Mouse (Mus musculus) kidney, embryonic 16.5 days (tissue): ENCODE measurements around the gene Rb1. TPM values are rescaled to one million over a fixed set of nuclear protein-coding genes. Genes with fewer than 3 reads are reported as not detected.

Experiments used
- ATAC-seq: fragments of 200-750 bp; cut with Nextera tagmentation; 2 replicates; pipeline ENCODE4 v1.8.0; 2017; ENCODE audit warnings: moderate TSS enrichment; ENCODE audit not compliant: low FRiP score, low TSS enrichment
- H3K27ac ChIP-seq: fragments of 300-500 bp; sonication (generic); 2 replicates; pipeline ENCODE4 v1.5.1; 2014; ENCODE audit warnings: low read length
- H3K27me3 ChIP-seq: fragments of 300-500 bp; sonication (generic); 2 replicates; pipeline ENCODE4 v1.6.1; 2014; ENCODE audit warnings: low read length, control low read depth, mixed read lengths; ENCODE audit not compliant: insufficient read depth
- H3K36me3 ChIP-seq: fragments of 300-500 bp; sonication (generic); 2 replicates; pipeline ENCODE4 v1.6.1; 2014; ENCODE audit warnings: low read length, control low read depth, mixed read lengths; ENCODE audit not compliant: insufficient read depth
- H3K4me1 ChIP-seq: fragments of 300-500 bp; sonication (generic); 2 replicates; pipeline ENCODE4 v1.6.1; 2014; ENCODE audit warnings: low read length, control low read depth, mixed read lengths; ENCODE audit not compliant: insufficient read depth
- H3K4me2 ChIP-seq: fragments of 300-500 bp; sonication (generic); replicated peaks from 2 replicates; pipeline ENCODE4 v1.6.1; 2014; ENCODE audit warnings: low read depth, low read length
- H3K4me3 ChIP-seq: fragments of 300-500 bp; sonication (generic); 2 replicates; pipeline ENCODE4 v1.5.1; 2014; ENCODE audit warnings: mild to moderate bottlenecking, low read length
- H3K9ac ChIP-seq: fragments of 300-500 bp; sonication (generic); replicated peaks from 2 replicates; pipeline ENCODE4 v1.6.1; 2014; ENCODE audit warnings: low read length
- H3K9me3 ChIP-seq: fragments of 300-500 bp; sonication (generic); 2 replicates; pipeline ENCODE4 v1.6.1; 2016; ENCODE audit warnings: low read length, control low read depth
- WGBS: fragments of 180-500 bp; shearing (Covaris S2); extraction: QIAGEN DNeasy Blood & Tissue Kit; methylation state at CpG from one replicate; pipeline ENCODE4 v1.1.7; 2014; 5-methylcytosine and 5-hydroxymethylcytosine counted together
- polyA plus RNA-seq: library from polyadenylated mRNA; unstranded; fragments of >200 nt; fragmentation: Nextera tagmentation; extraction: Ambion mirVana; gene quantifications from 2 replicates; pipeline ENCODE4 v1.2.1, GENCODE M21; 2015

Rb1 gene
- 25.4 and 28.1 TPM in 2 replicates for polyA plus RNA-seq

- H3K27ac ChIP-seq = peak within 1 kb of the TSS; percentile 88
- under 1% methylated on average over 92 of the region's 135 CpGs for WGBS
- H3K4me3 ChIP-seq = peak within 1 kb of the TSS; percentile 93
- peak within 1 kb of the TSS; percentile 83 for H3K4me2 ChIP-seq
- ATAC-seq = peak; percentile 96
- peak within 1 kb of the TSS; percentile 91 for H3K9ac ChIP-seq
- peaks cover 23% of the 10 kb centered on the region for H3K4me1 ChIP-seq
- H3K27me3 ChIP-seq = no peaks in the 10 kb centered on the region
- no peaks in the 10 kb centered on the region for H3K36me3 ChIP-seq
- no peaks in the 10 kb centered on the region for H3K9me3 ChIP-seq
These were observed at the start of gene Rb1 for GRCm38 (mm10) chr14:73325456-73326381. Gene Rb1, minus strand, starts transcription at chr14:73325822.

- Histone ChIP-seq H3K36me3 (peaks cover 8% of the 10 kb centered on the region; the same call in 1 of the 2 replicates), H3K9ac (peak overlapping the region; percentile 45), H3K9me3 (no peaks in the 10 kb centered on the region), H3K4me3 (no peak overlapping the region), H3K4me2 (peak overlapping the region; percentile 34), H3K27ac (peak overlapping the region; percentile 65), H3K4me1 (peaks cover 50% of the 10 kb centered on the region), H3K27me3 (no peaks in the 10 kb centered on the region)
- ATAC-seq = peak; percentile 53; the same call in 1 of the 2 replicates
- 21% methylated on average over 11 of the region's 11 CpGs for WGBS
These were observed 48.8 kb upstream of the Rb1 start for GRCm38 (mm10) chr14:73374315-73374890.

- peaks cover 4% of the 10 kb centered on the region; the same call in 1 of the 2 replicates for H3K36me3 ChIP-seq
- H3K9ac ChIP-seq = no peak overlapping the region
These were observed 48.0 kb upstream of the Rb1 start for GRCm38 (mm10) chr14:73373606-73374005.

DNA sequence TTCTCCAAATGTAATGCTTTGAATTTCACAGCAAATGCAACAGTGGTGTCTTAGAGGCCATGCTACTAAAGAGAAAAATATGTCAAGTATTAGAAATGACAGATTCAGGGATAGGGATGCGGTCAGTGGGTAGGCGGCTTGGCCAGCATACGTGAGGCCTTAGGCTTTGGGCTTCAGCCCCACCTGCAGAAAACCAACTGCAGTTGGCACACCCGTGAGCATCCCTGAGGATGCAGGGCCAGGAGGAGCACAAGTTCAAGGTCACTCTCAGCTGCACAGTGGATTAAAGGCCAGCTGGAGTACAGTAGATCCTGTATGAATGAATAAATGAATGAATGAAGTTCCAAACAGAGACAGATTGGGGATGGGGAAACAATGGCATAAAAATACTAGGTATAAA is 47.4 kb upstream of the Rb1 start:
- Histone ChIP-seq H3K9me3 (no peaks in the 10 kb centered on the region), H3K9ac (no peak overlapping the region), H3K4me2 (no peak overlapping the region), H3K4me3 (no peak overlapping the region), H3K27me3 (no peaks in the 10 kb centered on the region), H3K4me1 (peaks cover 50% of the 10 kb centered on the region), H3K27ac (no peak overlapping the region), H3K36me3 (peaks cover 7% of the 10 kb centered on the region)
- 86% methylated on average over 4 of the region's 4 CpGs for WGBS
- ATAC-seq = no peak

More at GRCm38 (mm10) chr14:73373606-73374005, 48.0 kb upstream of the Rb1 start:
- Histone ChIP-seq H3K27me3 (no peaks in the 10 kb centered on the region), H3K4me3 (no peak overlapping the region), H3K27ac (peak overlapping the region; percentile 39; the same call in 1 of the 2 replicates), H3K4me2 (no peak overlapping the region), H3K4me1 (peaks cover 50% of the 10 kb centered on the region), H3K9me3 (no peaks in the 10 kb centered on the region)
- ATAC-seq = no peak
- 55% methylated on average over 8 of the region's 8 CpGs for WGBS

- ATAC-seq = no peak
- 94% methylated on average over 4 of the region's 4 CpGs for WGBS
These were observed 46.0 kb upstream of the Rb1 start for GRCm38 (mm10) chr14:73371577-73371976.

GRCm38 (mm10) chr14:73370695-73371372 is 45.2 kb upstream of the Rb1 start:
- H3K36me3 ChIP-seq = peaks cover 28% of the 10 kb centered on the region
- peak overlapping the region; percentile 47; the same call in 1 of the 2 replicates for H3K27ac ChIP-seq
- no peaks in the 10 kb centered on the region for H3K9me3 ChIP-seq
- WGBS = 71% methylated on average over 23 of the region's 23 CpGs
- H3K4me3 ChIP-seq = no peak overlapping the region
- ATAC-seq = peak; percentile 29; the same call in 1 of the 2 replicates
- H3K4me2 ChIP-seq = no peak overlapping the region
- peaks cover 45% of the 10 kb centered on the region for H3K4me1 ChIP-seq
- no peak overlapping the region for H3K9ac ChIP-seq
- H3K27me3 ChIP-seq = no peaks in the 10 kb centered on the region

More at GRCm38 (mm10) chr14:73371577-73371976, 46.0 kb upstream of the Rb1 start:
- Histone ChIP-seq H3K4me2 (no peak overlapping the region), H3K27me3 (no peaks in the 10 kb centered on the region), H3K4me3 (no peak overlapping the region), H3K9me3 (no peaks in the 10 kb centered on the region), H3K9ac (no peak overlapping the region), H3K27ac (peak overlapping the region; percentile 19; the same call in 1 of the 2 replicates), H3K36me3 (peaks cover 20% of the 10 kb centered on the region), H3K4me1 (peaks cover 47% of the 10 kb centered on the region)

- peak overlapping the region; percentile 47; the same call in 1 of the 2 replicates for H3K27ac ChIP-seq
- 76% methylated on average over 11 of the region's 11 CpGs for WGBS
- H3K9ac ChIP-seq = no peak overlapping the region
- H3K36me3 ChIP-seq = peaks cover 31% of the 10 kb centered on the region
- H3K9me3 ChIP-seq = no peaks in the 10 kb centered on the region
- H3K4me3 ChIP-seq = no peak overlapping the region
- no peak overlapping the region for H3K4me2 ChIP-seq
- no peak for ATAC-seq
- H3K27me3 ChIP-seq = no peaks in the 10 kb centered on the region
- H3K4me1 ChIP-seq = peaks cover 40% of the 10 kb centered on the region
These were observed 44.6 kb upstream of the Rb1 start for GRCm38 (mm10) chr14:73370078-73370670.

DNA sequence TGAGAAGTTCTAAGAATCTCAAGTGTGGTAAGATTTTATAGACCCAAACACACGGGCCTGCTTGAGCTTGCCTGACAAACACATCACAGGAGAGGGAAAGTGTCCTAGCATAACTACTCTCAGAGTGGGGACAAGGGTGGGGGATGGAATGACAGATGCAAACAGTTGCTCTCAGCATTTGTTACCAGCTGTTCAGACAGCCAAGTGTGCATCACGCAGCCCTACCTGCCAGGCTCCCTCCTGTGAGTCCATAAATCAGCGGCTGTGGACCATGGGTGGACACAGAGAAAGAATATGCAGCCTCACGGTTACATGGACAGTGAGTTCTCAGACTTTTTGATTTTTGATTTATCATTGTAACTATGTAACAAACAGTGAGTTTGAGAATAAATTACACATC is 44.0 kb upstream of the Rb1 start:
- 68% methylated on average over 4 of the region's 4 CpGs for WGBS
- no peaks in the 10 kb centered on the region for H3K27me3 ChIP-seq
- no peak overlapping the region for H3K9ac ChIP-seq
- H3K4me1 ChIP-seq = peaks cover 35% of the 10 kb centered on the region
- no peak for ATAC-seq
- peaks cover 34% of the 10 kb centered on the region for H3K36me3 ChIP-seq
- H3K4me2 ChIP-seq = no peak overlapping the region
- H3K4me3 ChIP-seq = no peak overlapping the region
- no peaks in the 10 kb centered on the region for H3K9me3 ChIP-seq
- H3K27ac ChIP-seq = no peak overlapping the region; the same call in 1 of the 2 replicates

DNA sequence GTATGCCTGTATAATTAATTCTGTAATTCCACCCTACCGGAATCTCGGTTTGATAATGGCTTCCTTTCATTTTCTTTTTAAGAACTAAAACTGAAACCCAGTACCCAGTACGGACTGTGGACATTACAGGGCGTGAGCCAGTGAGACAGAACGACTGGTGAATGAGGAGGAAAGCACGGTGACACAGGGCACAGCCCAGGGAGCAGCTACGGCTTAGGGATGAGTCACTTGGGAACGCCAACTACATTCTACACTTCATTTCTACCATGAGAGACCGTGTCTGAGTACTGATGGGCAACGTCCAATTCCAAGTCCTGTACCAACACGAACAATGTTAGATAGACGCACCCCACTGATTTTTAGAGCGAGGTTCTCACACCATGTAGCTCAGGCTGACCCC is 43.3 kb upstream of the Rb1 start:
- no peak overlapping the region for H3K9ac ChIP-seq
- no peak for ATAC-seq
- no peak overlapping the region for H3K4me3 ChIP-seq
- 84% methylated on average over 13 of the region's 13 CpGs for WGBS
- H3K36me3 ChIP-seq = peaks cover 41% of the 10 kb centered on the region
- no peaks in the 10 kb centered on the region for H3K27me3 ChIP-seq
- H3K9me3 ChIP-seq = no peaks in the 10 kb centered on the region
- H3K4me1 ChIP-seq = peaks cover 28% of the 10 kb centered on the region
- H3K4me2 ChIP-seq = no peak overlapping the region
- no peak overlapping the region for H3K27ac ChIP-seq
